Mouse (Mus musculus): ENCODE data around the gene Padi1. TPM values are rescaled to one million over a fixed set of nuclear protein-coding genes. Genes with fewer than 3 reads are reported as not detected.

The Padi1 gene
- total RNA-seq, 2 experiments from 2014 or later: not detected

DNA sequence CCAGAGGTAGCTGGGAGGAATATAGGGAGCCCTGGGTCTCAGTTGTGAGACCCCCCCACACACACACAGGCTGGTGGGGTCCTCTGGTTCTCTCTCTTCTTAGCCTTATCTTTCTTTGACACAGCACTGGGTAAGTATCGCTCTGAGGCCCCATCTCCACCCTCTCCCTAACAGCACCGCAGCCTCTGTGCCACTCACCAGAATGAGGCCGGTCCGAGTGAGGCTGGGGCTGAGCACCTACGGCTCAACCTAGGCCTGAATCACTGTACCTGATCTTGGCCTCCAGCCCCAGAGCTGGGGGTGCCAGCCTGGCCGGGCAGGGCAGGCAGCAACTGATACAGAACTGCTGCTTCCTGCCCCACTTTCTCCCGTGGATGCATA, 15.2 kb upstream of the Padi1 start:
- no peak for DNase-seq

DNA sequence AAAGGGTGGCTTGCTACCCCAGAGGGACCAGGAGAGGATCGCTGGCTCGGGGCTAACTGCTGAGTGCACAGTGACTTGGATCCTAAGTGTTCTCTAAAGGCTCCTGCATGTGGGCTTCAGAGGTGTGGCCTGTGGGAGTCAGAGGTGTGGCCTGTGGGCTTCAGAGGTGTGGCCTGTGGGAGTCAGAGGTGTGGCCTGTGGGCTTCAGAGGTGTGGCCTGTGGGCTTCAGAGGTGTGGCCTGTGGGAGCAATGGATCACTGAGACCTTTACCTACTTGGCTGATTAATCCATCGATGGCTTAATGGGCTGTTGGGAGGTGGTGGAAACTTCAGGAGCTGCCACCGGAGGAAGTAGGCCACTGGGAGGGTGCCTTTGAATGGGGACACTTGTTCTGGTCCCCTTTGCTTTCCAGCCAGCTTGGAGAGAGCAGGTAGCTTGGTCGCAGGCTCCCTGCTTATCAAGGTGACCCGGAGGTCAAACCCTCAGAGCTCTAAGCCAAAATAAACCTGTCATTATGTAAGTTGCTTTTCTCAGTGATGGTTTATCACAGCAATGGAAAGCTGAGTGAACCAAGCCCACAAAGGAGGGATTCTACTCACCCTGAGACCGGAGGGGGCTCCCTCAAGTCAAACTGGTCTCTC, 14.7 kb upstream of the Padi1 start:
- DNase-seq: no peak

- no peak for DNase-seq
These were observed 13.7 kb upstream of the Padi1 start for GRCm38 (mm10) chr4:140859291-140859690.

DNA sequence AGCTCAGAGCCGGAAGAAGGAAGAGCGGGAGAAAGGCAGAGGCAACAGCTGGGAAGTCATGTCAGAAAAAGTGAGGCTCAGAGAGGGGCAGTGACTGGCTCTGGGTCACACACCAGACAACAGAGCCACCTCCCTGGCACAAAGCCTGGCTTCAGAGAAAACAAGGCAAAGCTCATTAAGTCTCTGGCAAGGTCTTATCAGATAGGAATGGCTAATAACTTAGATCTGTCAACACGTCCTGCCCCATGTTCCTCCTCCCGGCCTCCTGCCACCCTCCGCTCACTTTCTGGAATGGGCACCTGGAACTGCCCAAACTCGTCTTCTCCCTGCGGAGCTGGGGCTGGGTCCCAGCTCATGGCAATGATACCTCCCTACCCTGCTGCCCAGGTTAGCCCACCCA, 12.2 kb upstream of the Padi1 start:
- no peak for DNase-seq

DNA sequence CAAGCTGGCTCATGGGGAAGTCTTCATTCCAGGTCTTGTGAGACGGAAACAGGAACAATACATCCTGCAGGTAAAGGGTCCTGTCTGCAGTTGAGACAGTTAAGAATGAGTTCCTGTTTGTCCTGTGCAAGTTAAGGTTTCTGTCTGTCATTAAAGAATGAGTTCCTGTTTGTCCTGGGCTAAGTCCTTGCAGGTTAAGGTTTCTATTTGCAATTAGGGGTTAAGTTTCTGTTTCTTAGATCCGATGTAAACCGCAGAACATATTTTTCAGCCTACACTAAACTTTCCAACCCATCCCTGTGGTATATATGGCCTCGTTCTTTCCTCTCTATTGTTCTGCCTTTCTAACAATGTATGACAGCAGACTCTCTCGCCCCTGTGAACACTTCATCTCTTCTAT, 11.5 kb upstream of the Padi1 start:
- DNase-seq: no peak

DNA sequence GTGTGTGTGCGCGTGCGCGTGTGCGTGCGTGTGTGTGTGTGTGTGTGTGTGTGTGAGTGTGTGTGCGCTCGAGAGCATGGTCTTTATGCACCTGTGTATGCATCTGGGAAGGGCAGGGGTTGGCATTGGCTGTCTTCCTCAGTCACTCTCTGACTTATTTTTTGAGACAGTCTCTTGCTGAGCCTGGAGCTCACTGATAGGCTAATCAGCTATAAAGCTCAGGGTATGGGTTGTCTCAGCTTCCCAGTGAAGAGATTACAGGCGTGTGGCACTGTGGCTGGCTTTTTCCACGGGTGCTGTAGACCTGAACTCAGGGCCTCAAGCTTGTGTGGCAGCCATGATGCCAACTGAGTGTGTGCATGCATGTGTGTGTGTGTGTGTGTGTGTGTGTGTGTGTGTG, 9.6 kb upstream of the Padi1 start:
- no peak for DNase-seq

DNA sequence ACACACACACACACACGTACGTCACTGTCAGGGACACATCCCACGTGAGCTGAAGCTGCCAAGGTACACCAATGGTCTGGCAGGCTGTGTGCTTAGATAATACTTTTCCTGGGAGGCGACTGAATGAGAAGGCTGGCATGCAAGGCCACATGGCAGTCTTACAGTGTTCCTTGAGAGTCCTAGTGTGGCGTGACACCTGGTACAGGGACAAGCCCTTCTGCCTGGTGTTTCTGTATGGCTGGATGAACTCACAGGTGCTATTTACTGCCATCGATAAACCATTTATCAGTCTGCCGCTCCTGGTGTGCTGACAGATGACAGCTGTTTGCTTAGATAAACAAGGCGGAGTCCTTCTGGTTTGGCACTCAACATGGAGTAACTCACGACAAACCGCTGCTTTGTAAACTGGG, 8.9 kb upstream of the Padi1 start:
- DNase-seq: no peak

DNA sequence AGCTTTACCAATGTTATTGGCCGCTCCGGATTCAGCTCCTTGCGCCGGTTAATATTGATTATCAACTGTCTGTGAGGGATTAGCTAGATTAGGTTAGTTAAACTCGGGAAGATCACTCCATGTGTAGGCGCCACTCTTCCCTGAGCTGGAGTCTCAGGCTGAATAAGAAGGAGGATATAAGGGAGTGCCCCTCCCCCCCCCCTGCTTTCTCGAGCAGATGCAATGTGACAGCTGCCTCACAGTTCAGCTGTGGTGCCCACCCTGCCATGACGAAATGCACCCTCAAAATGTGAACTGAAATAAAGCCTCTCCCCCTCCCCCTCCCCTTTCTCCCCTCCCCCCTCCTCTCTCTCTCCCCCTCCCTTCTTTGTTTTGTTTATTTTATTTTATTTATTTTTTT, 8.0 kb upstream of the Padi1 start:
- DNase-seq: no peak

DNA sequence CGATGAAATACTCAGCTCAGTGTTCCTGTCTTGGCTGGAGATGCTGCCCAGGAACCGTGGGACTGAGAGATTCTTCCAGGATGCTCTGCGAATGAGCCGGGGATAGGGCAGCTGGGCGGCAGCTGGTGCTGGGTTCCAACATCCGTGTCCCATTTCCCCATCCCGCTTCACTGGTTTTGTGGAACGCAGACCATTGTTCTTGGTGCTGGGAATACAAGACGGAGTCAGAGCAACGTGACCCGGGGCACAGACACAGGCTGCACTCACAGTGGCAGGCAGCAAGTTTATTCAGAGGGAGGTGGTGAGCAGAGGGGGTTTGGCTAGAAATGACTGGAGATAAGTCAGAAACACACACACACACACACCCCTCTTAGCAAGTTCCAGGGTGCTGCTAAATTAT, 3.7 kb upstream of the Padi1 start:
- DNase-seq: no peak

- DNase-seq: no peak
These were observed 587 bp downstream of the Padi1 start for GRCm38 (mm10) chr4:140844991-140845390.

- no peak for DNase-seq
These were observed 1.8 kb downstream of the Padi1 start for GRCm38 (mm10) chr4:140843670-140844280.

DNA sequence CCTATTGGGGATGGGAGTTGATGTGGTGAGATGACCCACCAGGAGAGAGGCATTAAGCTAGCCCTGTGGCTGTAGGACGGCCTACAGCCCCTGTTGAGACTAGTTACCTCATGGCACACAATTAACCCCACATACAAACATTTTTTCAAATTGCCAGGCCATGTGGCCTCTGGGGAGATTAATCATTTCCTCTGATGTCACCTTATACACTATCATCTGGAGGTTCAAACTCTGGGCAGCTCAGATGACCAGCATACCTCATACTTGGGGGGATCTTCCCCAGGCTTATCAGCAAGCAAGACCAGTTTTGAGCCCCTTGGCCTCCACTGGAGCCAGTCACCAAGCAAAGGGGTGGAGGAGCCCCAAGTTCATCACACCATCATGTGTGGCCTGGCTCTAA, 2.7 kb downstream of the Padi1 start:
- no peak for DNase-seq

GRCm38 (mm10) chr4:140837879-140838278, 7.7 kb downstream of the Padi1 start:
- DNase-seq: no peak

- DNase-seq: no peak
These were observed 9.2 kb downstream of the Padi1 start for GRCm38 (mm10) chr4:140836208-140836866.

- no peak for DNase-seq
These were observed 9.9 kb downstream of the Padi1 start for GRCm38 (mm10) chr4:140835682-140836081.

DNA sequence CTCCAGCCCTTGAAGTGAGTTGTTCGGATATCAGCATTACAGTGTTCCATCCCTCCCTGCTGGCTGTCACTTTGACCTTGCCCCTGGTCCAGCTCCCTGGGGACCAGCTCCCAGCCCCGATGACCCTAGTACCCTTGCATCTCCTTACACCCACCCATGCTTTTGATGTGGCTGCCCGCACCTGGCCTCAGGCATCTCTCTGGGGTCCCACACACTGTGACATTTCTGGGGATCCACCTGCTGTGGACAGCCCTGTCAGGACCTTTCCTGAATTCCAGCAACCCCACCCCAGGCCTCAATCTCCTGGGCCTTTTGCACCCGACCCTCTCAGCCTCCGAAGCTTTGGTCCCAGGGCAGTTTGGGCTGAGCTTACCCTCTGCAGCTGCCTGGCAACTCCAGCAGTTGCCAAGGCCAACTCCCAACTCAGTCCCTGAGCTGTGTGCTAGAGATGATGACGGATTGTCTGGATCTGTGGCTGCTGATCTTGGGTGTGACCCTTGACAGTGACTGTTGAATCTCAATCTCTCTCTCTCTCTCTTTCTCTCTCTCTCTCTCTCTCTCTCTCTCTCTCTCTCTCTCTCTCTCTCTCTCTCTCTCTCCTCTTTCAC, 11.1 kb downstream of the Padi1 start:
- DNase-seq: no peak

DNA sequence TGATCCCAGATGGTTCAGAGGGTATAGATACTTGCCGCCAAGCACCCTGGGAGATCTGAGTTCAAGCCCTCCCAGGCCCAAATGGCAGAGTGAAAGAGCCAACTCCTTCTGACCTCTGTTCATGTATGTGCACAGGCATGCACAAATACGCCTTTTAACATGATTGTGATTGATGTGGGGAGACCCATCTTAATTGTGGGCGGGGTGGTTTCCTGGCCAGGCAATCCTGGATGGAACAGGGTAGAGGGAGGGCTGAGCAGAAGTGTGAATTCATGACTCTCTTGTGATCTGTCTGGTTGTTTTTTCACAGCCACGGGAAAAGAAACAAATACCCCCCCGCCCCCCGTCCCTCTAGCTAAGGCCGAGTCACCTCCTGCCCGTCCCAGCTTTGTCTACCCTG, 12.8 kb downstream of the Padi1 start:
- DNase-seq: no peak

- DNase-seq: no peak
These were observed 13.8 kb downstream of the Padi1 start for GRCm38 (mm10) chr4:140831808-140832207.

- no peak for DNase-seq
These were observed 18.3 kb downstream of the Padi1 start for GRCm38 (mm10) chr4:140827237-140827636.

- DNase-seq: no peak
These were observed 19.6 kb downstream of the Padi1 start for GRCm38 (mm10) chr4:140825942-140826341.

GRCm38 (mm10) chr4:140821988-140822387, 23.6 kb downstream of the Padi1 start:
- peak; percentile 53 to 59 for DNase-seq

GRCm38 (mm10) chr4:140817413-140817812, 28.2 kb downstream of the Padi1 start:
- no peak for DNase-seq

DNA sequence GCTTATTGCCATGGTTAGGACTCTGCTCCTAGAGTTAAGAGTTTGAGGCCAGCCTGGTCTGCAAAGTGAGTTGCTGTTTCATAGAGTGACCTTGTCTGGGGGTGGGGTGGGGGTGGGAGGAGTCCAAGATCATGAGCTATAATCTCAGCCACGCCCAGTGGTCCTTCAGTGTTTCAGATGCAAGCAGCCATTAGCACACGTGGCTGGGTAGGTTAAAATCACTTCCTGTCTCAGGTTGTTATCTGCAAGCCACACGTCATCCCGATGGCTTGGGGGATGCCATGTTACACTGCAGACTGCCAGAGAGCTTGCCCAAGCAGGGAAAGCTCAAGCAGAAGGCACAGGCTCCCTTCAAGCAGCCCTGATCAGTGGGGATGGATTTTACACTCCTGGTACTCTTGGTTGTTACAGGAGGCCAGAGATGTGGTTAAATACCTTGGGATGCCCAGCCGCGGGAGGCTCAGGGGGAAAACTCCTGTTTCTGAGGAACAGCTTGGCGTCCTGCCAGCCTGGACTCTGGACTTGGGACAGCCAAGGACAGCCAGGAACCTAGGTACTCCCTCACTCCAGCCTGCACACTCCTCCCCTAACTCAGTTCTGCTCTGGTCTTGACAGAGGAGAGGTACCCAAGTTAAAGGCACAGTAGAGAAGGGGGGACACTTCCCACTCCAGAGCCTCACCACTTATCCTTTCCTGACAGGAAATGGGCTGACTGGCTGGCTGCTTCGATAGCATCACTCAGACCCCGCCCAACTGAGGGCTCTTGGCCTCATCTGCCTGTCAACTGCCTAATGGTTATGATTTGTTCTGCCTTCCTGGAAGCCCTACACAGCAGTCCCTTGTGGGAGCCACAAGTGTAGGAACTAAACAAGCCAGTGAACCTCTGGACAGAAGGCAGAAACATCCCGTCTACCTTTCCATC, 29.3 kb downstream of the Padi1 start:
- no peak for DNase-seq

Data from layer of hippocampus, postnatal 36 days (tissue).